Mouse (Mus musculus) hindbrain, postnatal 0 days (tissue): ENCODE data around the gene Chrna1. TPM values are rescaled to one million over a fixed set of nuclear protein-coding genes. Genes with fewer than 3 reads are reported as not detected.

Source experiments
- ATAC-seq: fragments of 200-750 bp; cut with Nextera tagmentation; 2 replicates; pipeline ENCODE4 v1.8.0; 2017; ENCODE audit warnings: mild to moderate bottlenecking, moderate TSS enrichment, moderate library complexity
- DNase-seq: peaks from one replicate; pipeline ENCODE4 v3.0.0-alpha.2; 2015; ENCODE audit warnings: low spot score
- H3K27ac ChIP-seq: fragments of 300-500 bp; sonication (generic); 2 replicates; pipeline ENCODE4 v1.5.1; 2014; ENCODE audit warnings: mild to moderate bottlenecking
- H3K27me3 ChIP-seq: fragments of 300-500 bp; sonication (generic); 2 replicates; pipeline ENCODE4 v1.6.1; 2014; ENCODE audit warnings: low read length, mixed read lengths; ENCODE audit not compliant: insufficient read depth
- H3K36me3 ChIP-seq: fragments of 300-500 bp; sonication (generic); 2 replicates; pipeline ENCODE4 v1.6.1; 2014; ENCODE audit warnings: low read length, mixed read lengths; ENCODE audit not compliant: insufficient read depth
- H3K4me1 ChIP-seq: fragments of 300-500 bp; sonication (generic); 2 replicates; pipeline ENCODE4 v1.6.1; 2014; ENCODE audit warnings: antibody characterized with exemption, low read length, mixed read lengths; ENCODE audit not compliant: insufficient read depth
- H3K4me2 ChIP-seq: fragments of 300-500 bp; sonication (generic); 2 replicates; pipeline ENCODE4 v1.6.1; 2014; ENCODE audit warnings: low read depth, mild to moderate bottlenecking, low read length, moderate library complexity, mixed read lengths
- H3K4me3 ChIP-seq: fragments of 300-500 bp; sonication (generic); 2 replicates; pipeline ENCODE4 v1.5.1; 2014; ENCODE audit warnings: low read length
- H3K9ac ChIP-seq: fragments of 300-500 bp; sonication (generic); replicated peaks from 2 replicates; pipeline ENCODE4 v1.6.1; 2014; ENCODE audit warnings: mild to moderate bottlenecking, low read length, moderate library complexity, mixed read lengths
- H3K9me3 ChIP-seq: fragments of 300-500 bp; sonication (generic); 2 replicates; pipeline ENCODE4 v1.6.1; 2016; ENCODE audit warnings: low read length, mixed read lengths
- CTCF ChIP-seq: IDR thresholded peaks from 2 replicates; pipeline ENCODE4 v1.5.1; 2016; ENCODE audit warnings: antibody characterized with exemption, control low read depth, low read depth
- WGBS: fragments of 180-500 bp; shearing (Covaris S2); extraction: QIAGEN DNeasy Blood & Tissue Kit; methylation state at CpG from one replicate; pipeline ENCODE4 v1.1.7; 2014; 5-methylcytosine and 5-hydroxymethylcytosine counted together
- polyA plus RNA-seq: library from polyadenylated mRNA; unstranded; fragments of >200 nt; fragmentation: Nextera tagmentation; extraction: Ambion mirVana; gene quantifications from 2 replicates; pipeline ENCODE4 v1.2.1, GENCODE M21; 2015
- total RNA-seq: library from RNA; depleted of rRNA; stranded (reverse); fragments of >200 nt; gene quantifications from 2 replicates; pipeline ENCODE4 v1.2.3, GENCODE M21; 2014

The Chrna1 gene
- total and polyA plus RNA-seq, 2 experiments from 2014 or later = 0.15 TPM; not detected in 1

- 34% methylated on average over 8 of the region's 8 CpGs for WGBS
- H3K4me2 ChIP-seq = no peak overlapping the region
- TF ChIP-seq CTCF = no peak
- H3K27me3 ChIP-seq = no peaks in the 10 kb centered on the region
- H3K36me3 ChIP-seq = no peaks in the 10 kb centered on the region
- no peak overlapping the region for H3K9ac ChIP-seq
- H3K9me3 ChIP-seq = no peaks in the 10 kb centered on the region
- peak; percentile 76 for DNase-seq
- H3K27ac ChIP-seq = peak overlapping the region; percentile 17; the same call in 1 of the 2 replicates
- ATAC-seq = peak; percentile 81
- H3K4me3 ChIP-seq = no peak overlapping the region
- H3K4me1 ChIP-seq = peaks cover 10% of the 10 kb centered on the region
Measured at GRCm38 (mm10) chr2:73605077-73605476, 24.9 kb upstream of the Chrna1 start.

- WGBS = 85% methylated on average over 2 of the region's 2 CpGs
- no peak for TF ChIP-seq CTCF
- peak; percentile 38; the same call in 1 of the 2 replicates for ATAC-seq
Measured at GRCm38 (mm10) chr2:73604579-73604978, 24.4 kb upstream of the Chrna1 start.

GRCm38 (mm10) chr2:73600650-73601049 is 20.5 kb upstream of the Chrna1 start:
- no peak overlapping the region for H3K4me2 ChIP-seq
- no peak overlapping the region for H3K27ac ChIP-seq
- DNase-seq = no peak
- no peaks in the 10 kb centered on the region for H3K27me3 ChIP-seq
- H3K4me1 ChIP-seq = peaks cover 10% of the 10 kb centered on the region
- no peak overlapping the region for H3K4me3 ChIP-seq
- no peak for TF ChIP-seq CTCF
- no peak for ATAC-seq
- no peaks in the 10 kb centered on the region for H3K9me3 ChIP-seq
- 73% methylated on average over 2 of the region's 2 CpGs for WGBS
- H3K36me3 ChIP-seq = no peaks in the 10 kb centered on the region
- no peak overlapping the region for H3K9ac ChIP-seq

More at GRCm38 (mm10) chr2:73604579-73604978, 24.4 kb upstream of the Chrna1 start:
- H3K4me2 ChIP-seq = no peak overlapping the region
- no peaks in the 10 kb centered on the region for H3K9me3 ChIP-seq
- DNase-seq = no peak
- H3K27ac ChIP-seq = peak overlapping the region; percentile 17
- H3K4me1 ChIP-seq = peaks cover 10% of the 10 kb centered on the region
- no peaks in the 10 kb centered on the region for H3K27me3 ChIP-seq
- no peaks in the 10 kb centered on the region for H3K36me3 ChIP-seq
- H3K9ac ChIP-seq = no peak overlapping the region
- H3K4me3 ChIP-seq = no peak overlapping the region

GRCm38 (mm10) chr2:73597772-73598171 is 17.6 kb upstream of the Chrna1 start:
- DNase-seq (no peak), ATAC-seq (no peak)
- Histone ChIP-seq H3K9ac (no peak overlapping the region), H3K36me3 (no peaks in the 10 kb centered on the region), H3K9me3 (no peaks in the 10 kb centered on the region), H3K4me3 (no peak overlapping the region), H3K4me1 (no peaks in the 10 kb centered on the region), H3K4me2 (no peak overlapping the region), H3K27ac (no peak overlapping the region), H3K27me3 (no peaks in the 10 kb centered on the region)
- no peak for TF ChIP-seq CTCF
- WGBS = 95% methylated on average over 11 of the region's 11 CpGs

GRCm38 (mm10) chr2:73596786-73597185 is 16.6 kb upstream of the Chrna1 start:
- H3K27me3 ChIP-seq = no peaks in the 10 kb centered on the region
- no peaks in the 10 kb centered on the region for H3K4me1 ChIP-seq
- DNase-seq (no peak), ATAC-seq (no peak)
- no peak overlapping the region for H3K27ac ChIP-seq
- WGBS = 28% methylated on average over 9 of the region's 9 CpGs
- no peak overlapping the region for H3K4me3 ChIP-seq
- no peak for TF ChIP-seq CTCF
- no peaks in the 10 kb centered on the region for H3K36me3 ChIP-seq
- H3K9ac ChIP-seq = no peak overlapping the region
- peak overlapping the region; percentile 27 for H3K4me2 ChIP-seq
- H3K9me3 ChIP-seq = no peaks in the 10 kb centered on the region

- WGBS = 73% methylated on average over 5 of the region's 5 CpGs
Measured at GRCm38 (mm10) chr2:73596326-73596725, 16.2 kb upstream of the Chrna1 start.

GRCm38 (mm10) chr2:73593101-73593439 is 12.9 kb upstream of the Chrna1 start:
- H3K4me1 ChIP-seq = 0 out of 2 replicates have a peak, but pooled peaks cover 8% of the 10 kb centered on the region
- H3K4me2 ChIP-seq = no peak overlapping the region
- DNase-seq = no peak
- WGBS = 77% methylated on average over 2 of the region's 2 CpGs
- H3K9ac ChIP-seq = no peak overlapping the region
- no peak for TF ChIP-seq CTCF
- H3K27me3 ChIP-seq = no peaks in the 10 kb centered on the region
- no peaks in the 10 kb centered on the region for H3K36me3 ChIP-seq
- H3K4me3 ChIP-seq = no peak overlapping the region
- H3K9me3 ChIP-seq = no peaks in the 10 kb centered on the region
- no peak for ATAC-seq
- no peak overlapping the region for H3K27ac ChIP-seq

More at GRCm38 (mm10) chr2:73596326-73596725, 16.2 kb upstream of the Chrna1 start:
- ATAC-seq = no peak
- no peaks in the 10 kb centered on the region for H3K9me3 ChIP-seq
- DNase-seq = no peak
- H3K4me3 ChIP-seq = no peak overlapping the region
- no peak overlapping the region for H3K9ac ChIP-seq
- H3K27ac ChIP-seq = no peak overlapping the region
- no peaks in the 10 kb centered on the region for H3K27me3 ChIP-seq
- H3K4me1 ChIP-seq = no peaks in the 10 kb centered on the region
- H3K4me2 ChIP-seq = peak overlapping the region; percentile 27; the same call in 1 of the 2 replicates
- TF ChIP-seq CTCF = no peak
- no peaks in the 10 kb centered on the region for H3K36me3 ChIP-seq
